Mouse (Mus musculus) liver, postnatal 0 days (tissue): Measurements from ENCODE around the gene Lig1.

Source experiments
- CTCF ChIP-seq: sonication (generic); IDR thresholded peaks from 2 replicates; pipeline ENCODE4 v1.5.1; 2016; ENCODE audit warnings: antibody characterized with exemption, low read depth
- EP300 ChIP-seq: IDR thresholded peaks from 2 replicates; pipeline ENCODE4 v1.6.1; 2016; ENCODE audit warnings: antibody characterized with exemption, low read depth, mild to moderate bottlenecking

GRCm38 (mm10) chr7:13277081-13277480, at the start of gene Lig1:
- no peak for TF ChIP-seq CTCF
- TF ChIP-seq EP300: no peak
